ENCODE assay signal across 9 mouse cellular contexts in the genomic region with DNA sequence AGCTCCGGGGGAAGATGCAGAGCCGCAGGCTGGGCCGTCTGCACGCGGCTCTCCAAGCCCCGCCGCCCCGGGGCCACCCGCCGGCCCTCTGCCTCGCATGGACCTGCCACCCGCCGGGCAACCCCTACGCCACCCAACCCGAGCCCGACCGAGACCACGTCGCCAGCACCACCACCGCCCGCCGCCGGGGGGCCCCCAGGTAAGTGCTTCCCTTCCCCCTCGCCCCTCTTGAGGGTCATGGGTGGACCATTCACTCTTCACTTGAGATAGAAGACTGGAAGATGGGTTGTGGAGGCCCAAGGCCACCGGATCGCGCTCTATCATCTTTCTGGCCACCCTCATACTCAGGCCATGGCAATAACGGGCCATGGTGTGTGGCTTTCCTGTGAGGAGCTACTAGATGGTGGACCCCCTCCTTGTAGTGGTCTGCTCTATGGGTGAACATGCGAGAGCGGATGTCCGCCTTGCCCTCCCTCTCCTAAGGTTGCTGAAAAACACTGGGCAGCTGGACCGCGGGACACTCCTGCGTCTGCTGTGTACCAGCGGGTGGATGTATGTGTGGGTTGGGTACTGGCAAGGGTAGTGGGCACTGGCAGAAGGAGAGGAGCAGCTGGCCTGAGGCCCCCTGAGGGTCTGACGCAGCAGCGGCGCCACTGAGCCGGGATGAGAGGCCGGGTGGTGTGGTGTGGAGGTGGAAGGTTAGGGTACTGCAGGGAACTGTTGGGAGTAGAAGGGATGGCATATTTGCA. TPM values are rescaled to one million over a fixed set of nuclear protein-coding genes. Genes with fewer than 3 reads are reported as not detected.
DNase-seq lines count a peak whose midpoint lies in the region; ATAC-seq lines count a peak whose summit lies in the region.
"Had no signal": no experiment of that assay in that cellular context is flagged by ENCODE, and none has a peak within 500 bp of the region (broad histone marks: within the 10 kb centered on the region; RNA-seq: fewer than 3 reads in every experiment).

No protein-coding gene starts in this region.

- 9% methylated on average over 35 of the region's 40 CpGs for WGBS in kidney, embryonic 16.5 days
- WGBS in forebrain, embryonic 12.5 days = 7% methylated on average over 39 of the region's 40 CpGs
- WGBS in neural tube, embryonic 15.5 days = 10% methylated on average over 40 of the region's 40 CpGs

- H3K4me2 ChIP-seq in kidney, embryonic 16.5 days (replicated peaks; ENCODE audit: low read depth, low read length) = peak overlapping the region; percentile 99
- peak overlapping the region; percentile 69 for H3K4me2 ChIP-seq in forebrain, embryonic 12.5 days
- H3K4me2 ChIP-seq in neural tube, embryonic 15.5 days = peak overlapping the region; percentile 85

- ATAC-seq in kidney, embryonic 16.5 days (ENCODE audit: low FRiP score, low TSS enrichment) = peak; percentile 14
- peak; percentile 43; the same call in 1 of the 2 replicates for ATAC-seq in cerebellum, adult (ENCODE audit: insufficient number of reproducible peaks, low FRiP score, low TSS enrichment)
- peak; percentile 56 for ATAC-seq in forebrain, embryonic 12.5 days (ENCODE audit: low FRiP score)
- ATAC-seq in neural tube, embryonic 15.5 days (ENCODE audit: low FRiP score) = peak; percentile 67
- no peak for ATAC-seq in erythroid progenitor cell, adult 5-6 weeks (replicated peaks; ENCODE audit: low FRiP score, poor library complexity, severe bottlenecking)

- H3K4me3 ChIP-seq in kidney, embryonic 16.5 days (ENCODE audit: low read length) = peak overlapping the region; percentile 50
- peak overlapping the region; percentile 45 for H3K4me3 ChIP-seq in forebrain, embryonic 12.5 days (replicated peaks)
- peak overlapping the region; percentile 72 for H3K4me3 ChIP-seq in neural tube, embryonic 15.5 days (replicated peaks)

- H3K4me1 ChIP-seq in kidney, embryonic 16.5 days (ENCODE audit: insufficient read depth, low read length) = peaks cover 11% of the 10 kb centered on the region
- H3K4me1 ChIP-seq in forebrain, embryonic 12.5 days = peaks cover 19% of the 10 kb centered on the region
- H3K4me1 ChIP-seq in neural tube, embryonic 15.5 days = peaks cover 34% of the 10 kb centered on the region

- peak overlapping the region; percentile 58; the same call in 1 of the 2 replicates for H3K9ac ChIP-seq in kidney, embryonic 16.5 days (replicated peaks; ENCODE audit: low read length)
- peak overlapping the region; percentile 46 for H3K9ac ChIP-seq in forebrain, embryonic 12.5 days
- peak overlapping the region; percentile 82 for H3K9ac ChIP-seq in neural tube, embryonic 15.5 days (replicated peaks)

- no peak overlapping the region for H3K27ac ChIP-seq in kidney, embryonic 16.5 days (ENCODE audit: low read length)
- H3K27ac ChIP-seq in forebrain, embryonic 12.5 days = peak overlapping the region; percentile 43; the same call in 1 of the 2 replicates
- peak overlapping the region; percentile 93 for H3K27ac ChIP-seq in neural tube, embryonic 15.5 days (replicated peaks)

- H3K9me3 ChIP-seq in kidney, embryonic 16.5 days (ENCODE audit: low read length) = no peaks in the 10 kb centered on the region
- H3K9me3 ChIP-seq in forebrain, embryonic 12.5 days = no peaks in the 10 kb centered on the region
- no peaks in the 10 kb centered on the region for H3K9me3 ChIP-seq in neural tube, embryonic 15.5 days (replicated peaks)

- no peak for DNase-seq in kidney, adult 18-20 months
- peak; percentile 56 to 62 for DNase-seq in left cerebral cortex, postnatal 36 days (ENCODE audit: low spot score in 2 of 2)
- DNase-seq in ovary, postnatal 14 days (ENCODE audit: low spot score) = no peak

- no peaks in the 10 kb centered on the region for H3K27me3 ChIP-seq in kidney, embryonic 16.5 days (ENCODE audit: insufficient read depth, low read length)
- H3K27me3 ChIP-seq in forebrain, embryonic 12.5 days = peaks cover 14% of the 10 kb centered on the region
- no peaks in the 10 kb centered on the region for H3K27me3 ChIP-seq in neural tube, embryonic 15.5 days (replicated peaks)

- peaks cover 26% of the 10 kb centered on the region for H3K36me3 ChIP-seq in kidney, embryonic 16.5 days (ENCODE audit: insufficient read depth, low read length)
- peaks cover 28% of the 10 kb centered on the region for H3K36me3 ChIP-seq in forebrain, embryonic 12.5 days (replicated peaks)
- peaks cover 29% of the 10 kb centered on the region for H3K36me3 ChIP-seq in neural tube, embryonic 15.5 days

- intact Hi-C loops in left cerebral cortex, postnatal 36 days (cut with DNase I) = loop anchor here (5.0 kb wide), 1 partner anchor 57 kb away; the partner anchor contains the start of genes Agrp and Ctcf

RNA-seq across cellular contexts. Expression of gene Acd, which starts 6.7 kb away (rescaled TPM):
- 65.7 and 67.6 TPM in 2 replicates for polyA plus RNA-seq in kidney, embryonic 16.5 days (2015; fragmentation: Nextera tagmentation; extraction: Ambion mirVana)
- 83.0 and 88.7 TPM in 2 replicates for polyA plus RNA-seq in forebrain, embryonic 12.5 days (2016; fragmentation: Nextera tagmentation; extraction: Ambion mirVana)
- 10 to 100 TPM; 45.8 to 50.6 TPM for total RNA-seq in left cerebral cortex, postnatal 36 days (2021)
- 81.1 and 89.4 TPM in 2 replicates for polyA plus RNA-seq in neural tube, embryonic 15.5 days (2015; fragmentation: Nextera tagmentation; extraction: Ambion mirVana)
- 10.9 and 22.0 TPM in 2 replicates for total RNA-seq in erythroid progenitor cell, adult 5-6 weeks (2015; ENCODE audit: low replicate concordance)
- total RNA-seq in erythroid progenitor cell, adult 5-6 weeks (2017; ENCODE audit: low replicate concordance) = 1.7 and 9.7 TPM in 2 replicates

RNA-seq across cellular contexts. Expression of gene Pard6a, which starts 6.7 kb away (rescaled TPM):
- polyA plus RNA-seq in kidney, embryonic 16.5 days (2015; fragmentation: Nextera tagmentation; extraction: Ambion mirVana) = 18.0 and 20.1 TPM in 2 replicates
- 28.9 and 32.5 TPM in 2 replicates for polyA plus RNA-seq in forebrain, embryonic 12.5 days (2016; fragmentation: Nextera tagmentation; extraction: Ambion mirVana)
- total RNA-seq in left cerebral cortex, postnatal 36 days (2021) = 10 to 100 TPM; 45.5 to 53.6 TPM
- polyA plus RNA-seq in neural tube, embryonic 15.5 days (2015; fragmentation: Nextera tagmentation; extraction: Ambion mirVana) = 47.9 and 59.6 TPM in 2 replicates
- total RNA-seq in erythroid progenitor cell, adult 5-6 weeks (2015; ENCODE audit: low replicate concordance) = 1.7 and 3.6 TPM in 2 replicates
- total RNA-seq in erythroid progenitor cell, adult 5-6 weeks (2017; ENCODE audit: low replicate concordance) = 2.7 TPM in 1 of 2 replicates, not detected in the other

RNA-seq across cellular contexts. Expression of gene Carmil2, which starts 8.2 kb away (rescaled TPM):
- polyA plus RNA-seq in kidney, embryonic 16.5 days (2015; fragmentation: Nextera tagmentation; extraction: Ambion mirVana) = 0.49 and 0.52 TPM in 2 replicates
- 4.9 and 5.2 TPM in 2 replicates for polyA plus RNA-seq in forebrain, embryonic 12.5 days (2016; fragmentation: Nextera tagmentation; extraction: Ambion mirVana)
- 10 to 100 TPM; 56.3 to 66.3 TPM for total RNA-seq in left cerebral cortex, postnatal 36 days (2021)
- 21.5 and 28.5 TPM in 2 replicates for polyA plus RNA-seq in neural tube, embryonic 15.5 days (2015; fragmentation: Nextera tagmentation; extraction: Ambion mirVana)
- total RNA-seq in erythroid progenitor cell, adult 5-6 weeks (2015; ENCODE audit: low replicate concordance) = 4.7 and 5.4 TPM in 2 replicates
- total RNA-seq in erythroid progenitor cell, adult 5-6 weeks (2017; ENCODE audit: low replicate concordance) = 4.2 and 7.0 TPM in 2 replicates

RNA-seq across cellular contexts. Expression of gene 4933405L10Rik, which starts 13.2 kb away (rescaled TPM):
- polyA plus RNA-seq in kidney, embryonic 16.5 days (2015; fragmentation: Nextera tagmentation; extraction: Ambion mirVana) = not detected in 2 replicates
- polyA plus RNA-seq in forebrain, embryonic 12.5 days (2016; fragmentation: Nextera tagmentation; extraction: Ambion mirVana) = 0.27 and 0.32 TPM in 2 replicates
- total RNA-seq in left cerebral cortex, postnatal 36 days (2021) = not detected
- 0.22 and 0.35 TPM in 2 replicates for polyA plus RNA-seq in neural tube, embryonic 15.5 days (2015; fragmentation: Nextera tagmentation; extraction: Ambion mirVana)
- not detected in 2 replicates for total RNA-seq in erythroid progenitor cell, adult 5-6 weeks (2015; ENCODE audit: low replicate concordance)
- not detected in 2 replicates for total RNA-seq in erythroid progenitor cell, adult 5-6 weeks (2017; ENCODE audit: low replicate concordance)
- polyA plus RNA-seq: large intestine, adult 2 months had no signal

RNA-seq across cellular contexts. Expression of gene Enkd1, which starts 13.8 kb away (rescaled TPM):
- 29.0 and 34.1 TPM in 2 replicates for polyA plus RNA-seq in kidney, embryonic 16.5 days (2015; fragmentation: Nextera tagmentation; extraction: Ambion mirVana)
- 35.7 and 37.0 TPM in 2 replicates for polyA plus RNA-seq in forebrain, embryonic 12.5 days (2016; fragmentation: Nextera tagmentation; extraction: Ambion mirVana)
- 10 to 100 TPM in 1 of 2 experiments, 1 to 10 TPM in 1; 9.9 to 10.7 TPM for total RNA-seq in left cerebral cortex, postnatal 36 days (2021)
- 13.9 and 16.2 TPM in 2 replicates for polyA plus RNA-seq in neural tube, embryonic 15.5 days (2015; fragmentation: Nextera tagmentation; extraction: Ambion mirVana)
- 2.9 and 5.4 TPM in 2 replicates for total RNA-seq in erythroid progenitor cell, adult 5-6 weeks (2015; ENCODE audit: low replicate concordance)
- total RNA-seq in erythroid progenitor cell, adult 5-6 weeks (2017; ENCODE audit: low replicate concordance) = 0.15 and 3.7 TPM in 2 replicates

Comparison
In these comparisons a context has a peak if more than half of its experiments do, and no peak if none do; other contexts are left out.
1. DNase-seq: peak in left cerebral cortex, postnatal 36 days (2 of 2); none in kidney, adult 18-20 months (single experiment) and ovary, postnatal 14 days (single experiment).
2. Peak in every context shown above with its lines, with median percentiles within 50 percentile points of each other: H3K4me2 ChIP-seq, H3K4me3 ChIP-seq and H3K9ac ChIP-seq.